Mouse (Mus musculus): ENCODE measurements at regions not wholly inside any gene's neighbourhood (a gene's known extent, or its start where the extent isn't known, plus 50 kb on each side); places are given as distances from the start of the nearest gene placed in this dataset.

- TF ChIP-seq CTCF (IDR thresholded peaks at IDR 0.05; ENCODE audit: low read depth, low read length): no peak
- no peak for TF ChIP-seq POLR2A (IDR thresholded peaks at IDR 0.05; ENCODE audit: borderline replicate concordance, low read depth, low read length)
Observed at GRCm38 (mm10) chr12:16021202-16021821, 204.6 kb upstream of the Trib2 start.
